Mouse (Mus musculus) thymus, postnatal 4 days (tissue): ENCODE measurements at regions not wholly inside any gene's neighbourhood (a gene's known extent, or its start where the extent isn't known, plus 50 kb on each side); places are given as distances from the start of the nearest gene placed in this dataset.

ENCODE experiments used
- DNase-seq: peaks from one replicate; pipeline ENCODE4 v3.0.0; 2021

- no peak for DNase-seq
Measured at GRCm38 (mm10) chr11:63290618-63291017, 161.8 kb downstream of the Pmp22 start.

DNA sequence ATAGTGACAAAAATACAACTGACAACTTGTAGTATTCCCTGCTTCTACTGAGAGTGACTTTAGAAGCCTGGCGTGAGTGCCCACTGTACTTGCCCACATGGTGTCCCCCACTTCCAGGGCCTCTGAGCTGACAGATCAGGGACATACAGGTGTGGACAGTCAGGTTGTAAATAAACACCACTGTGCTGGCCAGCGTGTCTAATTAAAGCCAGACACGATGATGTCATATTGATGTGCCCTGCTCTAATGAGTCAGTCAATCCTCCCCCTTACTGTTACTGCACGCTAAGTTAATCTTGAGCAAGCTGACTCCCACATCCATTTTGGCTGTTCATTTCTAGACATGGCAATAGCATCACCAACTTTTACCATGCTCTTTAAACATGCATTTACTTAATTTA lies 164.7 kb downstream of the Pmp22 start:
- no peak for DNase-seq

DNA sequence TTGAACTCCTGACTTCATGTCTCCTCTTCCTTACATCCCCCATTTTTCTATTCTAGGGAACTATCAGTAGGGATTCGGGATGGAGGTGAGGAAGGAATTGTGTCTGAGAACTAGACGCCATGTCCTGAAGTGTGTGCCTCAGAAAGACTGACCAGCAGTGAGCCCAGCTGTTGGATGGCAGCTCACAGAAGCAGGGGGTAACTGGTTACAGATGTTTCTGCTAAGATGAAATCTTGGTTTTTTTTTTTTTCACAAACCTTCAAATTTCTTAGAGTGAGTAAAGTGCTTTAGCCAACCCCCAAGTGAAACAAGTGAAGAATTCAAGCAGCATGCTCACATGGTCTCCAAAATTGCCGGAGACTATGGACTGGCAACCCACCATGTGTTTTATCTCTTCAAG lies 165.7 kb downstream of the Pmp22 start:
- no peak for DNase-seq

- DNase-seq, result no peak
Measured at GRCm38 (mm10) chr11:63296476-63296875, 167.7 kb downstream of the Pmp22 start.

GRCm38 (mm10) chr11:63299712-63300581 lies 171.2 kb downstream of the Pmp22 start:
- DNase-seq, result no peak

DNA sequence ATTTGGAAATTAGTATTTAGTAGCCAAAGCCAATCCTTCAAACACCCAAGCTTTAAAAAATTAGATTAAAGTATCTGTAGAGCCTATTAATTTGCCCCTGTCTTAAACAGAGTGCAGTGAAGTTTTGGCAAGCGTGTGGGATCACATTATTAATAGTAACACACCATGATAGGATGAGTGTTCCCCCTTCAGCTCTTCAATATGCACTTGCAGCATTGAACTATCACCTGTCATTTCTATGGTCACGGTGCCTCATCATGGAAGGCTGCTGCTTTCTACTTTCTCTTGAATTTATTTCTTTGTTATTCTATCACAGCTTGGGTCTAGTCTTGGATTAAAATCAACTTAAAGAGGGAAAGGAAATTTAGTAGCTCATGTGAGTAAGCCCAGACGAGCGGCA lies 196.4 kb downstream of the Pmp22 start:
- DNase-seq, result no peak

GRCm38 (mm10) chr11:63326864-63327263 lies 198.1 kb downstream of the Pmp22 start:
- no peak for DNase-seq

DNA sequence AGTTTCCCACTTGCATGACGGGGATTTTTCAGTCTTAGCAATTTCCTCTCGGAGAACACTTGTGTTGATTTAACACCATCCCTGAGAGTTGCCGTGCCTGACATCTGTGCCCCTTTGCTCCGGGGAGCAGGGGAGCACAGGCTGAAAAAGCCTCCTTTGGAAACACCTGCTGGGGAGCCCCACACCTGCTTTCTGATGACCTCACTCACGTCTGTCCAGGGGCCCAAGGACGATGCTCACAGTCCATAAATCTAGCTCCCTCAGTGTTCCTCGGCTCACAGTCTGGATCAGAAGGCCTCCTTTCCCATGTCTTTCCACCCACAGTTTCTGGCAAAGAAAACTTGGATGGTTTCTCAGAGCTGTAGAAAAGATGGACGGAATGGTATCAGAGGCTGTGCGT lies 208.7 kb downstream of the Pmp22 start:
- no peak for DNase-seq

DNA sequence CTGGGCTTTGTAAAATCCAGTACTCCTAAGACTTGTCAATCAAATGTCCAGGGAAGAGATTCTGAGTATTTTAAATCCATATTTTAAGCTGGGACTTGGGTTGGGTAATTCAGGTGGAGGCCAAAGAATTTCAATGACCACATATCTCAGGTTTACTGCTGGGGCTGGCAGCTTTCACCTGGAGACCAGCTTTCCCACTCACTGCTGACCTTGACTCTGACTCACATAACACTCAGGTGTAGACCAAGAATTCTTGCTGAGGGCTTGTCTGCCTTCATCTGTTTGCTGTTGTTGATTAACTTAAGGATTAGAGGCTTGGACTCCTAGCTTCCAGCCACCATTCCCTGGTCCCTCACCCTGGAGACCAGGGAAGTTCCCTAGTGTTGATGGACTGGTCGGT lies 209.5 kb downstream of the Pmp22 start:
- DNase-seq, result no peak

- peak; percentile 33 for DNase-seq
Measured at GRCm38 (mm10) chr11:63345653-63346052, 216.9 kb downstream of the Pmp22 start.

DNA sequence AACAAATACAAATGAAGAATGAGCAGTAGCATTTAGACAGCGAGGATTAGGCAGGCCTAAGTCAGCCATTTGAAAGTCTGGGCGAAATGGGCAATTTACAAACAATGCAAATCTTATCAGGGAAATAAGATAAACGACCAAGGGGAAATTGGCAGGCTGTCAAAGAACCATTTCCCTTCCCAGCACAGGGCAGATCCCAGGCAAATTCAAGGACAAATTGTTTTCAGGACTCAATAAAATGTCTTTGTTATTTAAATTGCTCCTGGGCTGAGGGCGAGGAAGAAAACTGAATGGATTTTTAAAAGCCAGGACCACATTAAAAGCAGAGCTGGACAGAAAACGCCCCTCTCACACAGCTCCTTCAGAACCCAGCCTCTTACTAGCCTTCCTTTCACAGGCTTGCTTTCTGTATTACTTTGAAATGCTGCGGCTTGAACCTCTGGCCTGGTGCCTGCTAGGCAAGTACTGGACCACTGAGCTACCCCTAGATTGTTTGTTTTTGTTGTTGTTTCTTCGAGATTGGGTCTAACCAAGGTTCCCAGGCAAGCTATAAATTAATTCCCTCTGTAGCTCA lies 221.4 kb downstream of the Pmp22 start:
- no peak for DNase-seq

DNA sequence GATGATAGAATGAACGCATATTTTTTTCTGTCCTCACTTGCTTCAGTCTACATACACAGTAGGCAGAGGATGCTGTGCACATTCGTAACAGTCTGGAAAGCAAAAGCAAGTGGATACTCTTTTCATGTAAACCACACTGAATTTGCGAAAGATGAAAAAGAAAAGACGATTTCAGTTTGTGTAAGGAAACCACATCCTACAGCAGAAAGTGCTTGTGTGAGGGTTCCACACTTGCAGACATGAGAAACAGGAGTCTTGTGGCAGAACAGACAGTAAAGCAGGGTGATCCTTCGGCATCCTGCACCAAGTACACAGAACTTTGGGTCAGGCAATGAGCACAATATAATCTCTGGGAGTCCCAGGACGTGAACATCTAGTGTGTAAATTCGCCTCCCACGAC lies 223.2 kb downstream of the Pmp22 start:
- DNase-seq, result peak; percentile 57

DNA sequence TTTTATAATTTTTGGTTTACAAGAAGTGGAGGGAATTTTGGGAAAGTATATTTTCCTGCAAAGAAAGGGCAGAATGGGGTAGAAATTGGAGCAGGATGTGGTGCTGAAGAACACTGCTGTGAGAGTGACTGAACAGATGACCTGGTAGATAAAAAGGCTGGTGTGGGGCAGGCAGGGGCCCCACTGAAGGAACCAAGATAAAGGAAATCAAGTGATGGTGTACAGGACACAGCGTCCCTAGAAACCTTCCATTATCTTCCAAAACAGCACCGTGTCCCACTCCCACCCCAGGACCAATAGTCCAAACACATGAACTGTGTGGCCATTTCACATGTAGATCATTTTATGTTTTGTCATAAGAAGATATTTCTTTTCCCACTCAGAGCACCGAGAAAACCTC lies 224.2 kb downstream of the Pmp22 start:
- peak; percentile 33 for DNase-seq

DNA sequence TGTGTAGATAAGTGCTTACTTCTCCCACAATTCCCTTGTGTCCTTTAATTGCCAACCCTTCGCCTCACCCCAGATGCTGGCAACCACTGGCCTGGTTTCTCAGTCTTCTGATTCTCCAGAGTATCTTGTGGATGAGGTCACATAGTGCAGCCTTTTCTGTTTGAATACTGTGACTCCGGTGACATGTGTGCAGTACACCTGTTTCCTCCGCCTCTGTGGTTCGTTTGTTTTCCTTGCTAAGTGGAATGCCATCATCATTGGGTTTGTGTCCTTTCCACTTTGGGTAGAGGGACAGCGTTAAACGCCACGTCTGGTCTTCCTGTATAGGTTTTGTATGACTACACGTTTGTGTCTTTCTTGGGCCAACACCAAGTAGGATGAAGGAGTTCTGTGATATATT lies 224.9 kb downstream of the Pmp22 start:
- peak; percentile 46 for DNase-seq

GRCm38 (mm10) chr11:63357772-63358344 lies 229.1 kb downstream of the Pmp22 start:
- DNase-seq, result no peak

GRCm38 (mm10) chr11:63367756-63368265 lies 239.0 kb downstream of the Pmp22 start:
- DNase-seq, result no peak

DNA sequence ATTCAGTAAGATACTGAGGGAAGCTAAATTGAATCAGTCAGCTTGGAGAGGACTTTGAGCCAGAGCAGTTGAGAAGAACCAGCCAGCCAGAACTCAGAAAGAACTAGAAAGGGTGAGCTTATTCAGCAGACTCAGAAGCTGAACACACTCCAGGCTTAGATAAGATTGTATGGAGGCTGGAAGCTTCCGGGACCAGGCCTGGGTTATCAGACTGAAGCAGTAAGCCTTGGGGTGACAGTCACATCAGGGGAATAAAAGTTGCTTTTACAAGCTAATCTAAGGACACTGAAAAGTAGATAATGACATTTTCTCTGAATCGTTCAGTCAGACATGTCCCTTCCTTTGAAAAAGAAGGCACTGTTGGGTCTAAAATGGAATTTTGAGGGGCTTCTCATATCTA lies 240.7 kb downstream of the Pmp22 start:
- DNase-seq, result no peak

DNA sequence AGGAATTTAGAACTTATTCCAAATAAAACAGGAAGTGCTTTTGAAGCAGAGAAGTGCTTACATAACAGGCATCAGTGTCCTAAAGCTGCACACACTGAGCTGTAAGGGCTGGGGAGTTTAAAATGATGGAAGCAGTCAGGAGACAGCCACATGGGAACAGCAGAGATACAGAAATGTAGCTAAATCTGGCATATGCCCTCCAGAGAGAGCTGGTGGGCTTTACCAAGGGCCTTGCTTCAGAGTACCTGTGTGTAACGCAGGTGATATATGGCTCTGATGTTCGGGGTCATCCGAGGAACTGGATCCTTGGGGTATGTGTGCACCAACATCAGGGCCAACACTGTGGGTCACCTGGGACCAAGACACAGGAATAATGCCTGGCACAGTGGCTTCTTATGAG lies 247.5 kb downstream of the Pmp22 start:
- DNase-seq, result no peak

DNA sequence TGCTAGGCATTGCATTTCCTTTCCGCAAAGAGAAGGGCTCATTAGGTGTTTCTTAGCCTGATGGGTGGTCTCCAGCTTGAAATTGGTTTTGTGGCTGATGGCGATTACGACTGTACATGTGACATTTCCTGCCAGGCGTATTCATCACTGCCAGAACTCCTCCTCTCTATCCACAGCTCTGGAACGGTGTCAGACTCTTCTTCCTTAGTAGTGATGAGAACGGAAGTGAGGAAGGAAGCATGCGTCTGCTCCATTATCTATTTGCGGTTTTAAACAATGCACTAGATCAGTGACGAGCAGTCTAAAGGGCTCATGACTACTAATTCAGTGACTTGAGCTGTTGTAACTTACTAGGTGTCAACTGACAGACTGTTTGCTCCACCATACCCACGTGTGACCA lies 248.2 kb downstream of the Pmp22 start:
- DNase-seq, result no peak

GRCm38 (mm10) chr11:63388247-63388646 lies 259.5 kb downstream of the Pmp22 start:
- DNase-seq, result no peak

DNA sequence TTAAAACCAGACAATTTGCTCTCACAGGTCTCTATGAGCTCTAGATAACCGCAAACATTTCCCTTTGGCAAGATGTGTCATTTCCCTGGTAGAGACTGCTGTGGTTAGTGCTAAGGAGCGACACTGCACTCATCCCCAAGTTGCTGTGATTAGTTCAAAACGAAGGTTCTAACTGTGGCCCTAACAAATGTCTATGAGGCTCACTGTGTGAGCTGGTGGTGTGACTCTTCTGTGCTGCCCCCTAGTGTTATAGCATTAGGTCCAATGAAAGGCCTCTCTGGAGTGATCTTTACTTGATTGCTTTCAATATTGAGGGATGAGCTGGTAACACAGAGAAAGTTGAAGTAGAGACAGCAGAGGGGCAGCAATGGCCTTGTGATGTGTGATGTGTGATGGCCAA lies 262.7 kb downstream of the Pmp22 start:
- DNase-seq, result peak; percentile 24

DNA sequence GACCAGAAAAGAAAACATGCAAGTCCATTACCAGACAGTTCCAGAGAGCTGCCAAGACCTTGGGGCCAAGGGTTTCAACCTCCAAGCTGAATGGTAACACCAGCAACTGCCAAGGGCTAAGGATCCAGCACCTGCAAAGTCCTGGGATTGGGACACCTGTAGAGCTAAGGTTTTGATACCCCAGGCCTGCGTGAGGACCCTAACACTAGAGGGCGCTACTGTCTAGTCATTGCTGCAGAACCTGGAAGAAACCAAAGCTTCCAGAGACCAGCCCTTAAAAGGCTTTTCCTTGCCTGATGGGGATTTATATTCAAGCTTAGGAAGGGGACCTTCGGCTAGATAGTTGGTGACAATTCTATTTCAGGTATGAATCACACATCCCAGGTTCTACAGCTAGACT lies 263.6 kb downstream of the Pmp22 start:
- peak; percentile 41 for DNase-seq

- no peak for DNase-seq
Measured at GRCm38 (mm10) chr11:63394201-63394600, 265.4 kb downstream of the Pmp22 start.

DNA sequence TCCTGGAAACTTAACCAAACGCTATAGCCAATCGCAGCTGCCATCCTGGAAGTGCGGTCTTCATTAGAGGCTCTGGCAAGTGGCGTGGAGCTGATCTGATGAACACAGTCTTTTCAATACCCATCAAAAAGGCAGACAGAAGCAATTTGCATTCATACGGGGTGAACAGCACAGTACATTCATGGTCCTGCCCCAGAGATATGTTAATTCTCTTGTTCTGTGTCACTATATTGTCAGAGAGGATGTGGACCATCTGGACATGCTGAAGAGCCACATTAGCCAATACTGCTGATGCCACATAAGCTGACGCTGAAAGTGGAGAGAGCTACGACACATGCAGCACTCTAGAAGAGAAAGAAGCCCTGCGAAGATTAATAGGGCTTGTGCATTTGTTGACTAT lies 267.6 kb downstream of the Pmp22 start:
- no peak for DNase-seq
